Mouse (Mus musculus) ES-E14 (cell line): ENCODE measurements around the gene Ltb4r2. TPM values are rescaled to one million over a fixed set of nuclear protein-coding genes. Genes with fewer than 3 reads are reported as not detected.

Experiments
- DNase-seq: peaks from one replicate; pipeline ENCODE4 v3.0.0-alpha.2; 2013; ENCODE audit warnings: low read depth, low spot score
- H3K27ac ChIP-seq: 2 replicates; pipeline ENCODE4 v1.5.1; 2012; ENCODE audit warnings: low read depth, mild to moderate bottlenecking, low read length, moderate library complexity, mixed read lengths; ENCODE audit not compliant: poor library complexity, insufficient read depth, severe bottlenecking
- H3K36me3 ChIP-seq: 2 replicates; pipeline ENCODE4 v1.6.1; 2012; ENCODE audit warnings: mild to moderate bottlenecking, low read length, moderate library complexity, mixed read lengths; ENCODE audit not compliant: control insufficient read depth, poor library complexity, insufficient read depth, severe bottlenecking
- H3K4me1 ChIP-seq, 2 experiments: fragments of 150-350 bp in 1 of 2; sonication (generic) in 1 of 2; 2 replicates each; pipeline ENCODE4 v1.6.1; 2012; ENCODE audit warnings: low read length in 2 of 2, mild to moderate bottlenecking in 1 of 2, mixed read lengths in 1 of 2; ENCODE audit not compliant: control insufficient read depth in 2 of 2, insufficient read depth in 2 of 2, poor library complexity in 1 of 2
- H3K4me3 ChIP-seq, 2 experiments: fragments of 150-350 bp in 1 of 2; sonication (generic) in 1 of 2; 2 replicates each; pipeline ENCODE4 v1.5.1; 2012; ENCODE audit warnings: low read length in 2 of 2, low read depth in 1 of 2, mild to moderate bottlenecking in 1 of 2, mixed read lengths in 1 of 2; ENCODE audit not compliant: insufficient read depth in 1 of 2, poor library complexity in 1 of 2, severe bottlenecking in 1 of 2
- H3K9ac ChIP-seq: 2 replicates; pipeline ENCODE4 v1.6.1; 2012; ENCODE audit warnings: low read depth, mild to moderate bottlenecking, low read length, mixed read lengths; ENCODE audit not compliant: poor library complexity, insufficient read depth, severe bottlenecking
- H3K9me3 ChIP-seq: fragments of 150-350 bp; sonication (generic); 2 replicates; pipeline ENCODE4 v1.6.1; 2012; ENCODE audit warnings: low read depth, mild to moderate bottlenecking, low read length; ENCODE audit not compliant: control insufficient read depth, insufficient read depth
- CHD2 ChIP-seq: IDR thresholded peaks from 2 replicates; pipeline ENCODE4 v1.6.1; 2014; ENCODE audit warnings: mild to moderate bottlenecking, low read depth, low read length, inconsistent platforms
- HCFC1 ChIP-seq: IDR thresholded peaks from 2 replicates; pipeline ENCODE4 v1.6.1; 2012; ENCODE audit warnings: low read length, inconsistent platforms, borderline replicate concordance; ENCODE audit not compliant: insufficient read depth
- MAFK ChIP-seq: IDR thresholded peaks from 2 replicates; pipeline ENCODE4 v1.6.1; 2014; ENCODE audit warnings: mild to moderate bottlenecking, low read depth, low read length, inconsistent platforms; ENCODE audit not compliant: insufficient read depth
- ZC3H11A ChIP-seq: IDR thresholded peaks from 2 replicates; pipeline ENCODE4 v1.6.1; 2012; ENCODE audit warnings: low read depth, mild to moderate bottlenecking, inconsistent platforms, low read length, borderline replicate concordance
- ZNF384 ChIP-seq: IDR thresholded peaks from 2 replicates; pipeline ENCODE4 v1.6.1; 2012; ENCODE audit warnings: low read depth, low read length, inconsistent platforms
- in situ Hi-C, 2 experiments: fragments of 600-800 bp; cut with MboI; formaldehyde crosslinking; loops; one replicate each; pipeline ENCODE4 v1.15.1; 2025; ENCODE audit warnings: low sequenced_read_pairs in 2 of 2, inconsistent platforms in 1 of 2; ENCODE audit not compliant: unreplicated experiment in 2 of 2
- total RNA-seq: library from RNA; depleted of rRNA; stranded (reverse); fragments of 300-350 nt; gene quantifications from 2 replicates; pipeline ENCODE4 v1.2.3, GENCODE M21; 2012; rRNA removed

The Ltb4r2 gene
- 1.5 and 7.1 TPM in 2 replicates for total RNA-seq

DNA sequence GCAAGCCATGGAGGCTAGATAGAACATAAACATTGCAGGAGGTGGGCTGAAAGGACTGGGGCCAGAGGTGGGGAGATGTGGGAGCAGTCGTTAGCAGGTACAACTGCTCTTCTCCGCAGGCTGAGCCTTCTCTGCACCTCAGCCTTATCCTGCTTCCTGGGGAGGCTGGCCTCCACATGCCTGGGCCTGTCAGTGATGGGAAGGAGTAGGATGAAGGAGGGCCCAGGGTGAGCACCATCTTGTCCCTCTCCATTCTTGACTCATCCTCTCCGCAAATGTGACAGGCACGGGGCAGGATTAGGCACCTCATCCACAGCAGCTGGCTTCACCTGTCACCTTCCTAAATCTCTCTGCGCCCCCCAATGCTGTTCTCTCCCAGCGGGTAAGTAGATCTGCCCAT is at the start of gene Ltb4r2:
Gene Ltb4r2, plus strand, starts transcription at position 266 of the 400 bp plus-strand sequence.
- peaks cover 2% of the 10 kb centered on the region; the same call in 1 of the 2 replicates for H3K36me3 ChIP-seq

DNA sequence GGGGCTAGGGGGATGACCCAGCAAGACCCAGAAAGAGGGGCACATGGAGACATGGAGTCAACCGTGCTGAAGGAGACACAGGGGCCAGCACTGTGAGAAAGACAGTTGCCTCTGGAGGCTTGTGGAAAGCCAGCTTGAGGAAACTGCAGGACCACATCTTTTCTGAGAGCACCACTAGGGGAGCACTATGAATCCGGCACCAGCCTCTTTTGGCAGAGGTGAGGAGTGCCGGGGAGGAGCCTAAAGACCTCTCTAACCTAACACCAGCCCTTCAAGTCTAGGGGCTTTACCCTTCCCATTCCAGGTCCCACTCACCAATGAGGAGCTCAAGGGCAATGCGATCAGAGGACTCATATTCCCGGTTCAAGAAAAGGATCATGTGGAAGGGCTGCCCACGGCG is 49.4 kb upstream of the Ltb4r2 start:
- H3K9ac ChIP-seq = no peak overlapping the region
- DNase-seq = no peak
- in situ Hi-C loops = no loop called here
- no peaks in the 10 kb centered on the region for H3K9me3 ChIP-seq
- peaks cover 8% of the 10 kb centered on the region for H3K36me3 ChIP-seq
- peaks cover 14 to 43% of the 10 kb centered on the region in 2 experiments for H3K4me1 ChIP-seq
- TF ChIP-seq ZC3H11A (no peak), HCFC1 (no peak), ZNF384 (no peak), CHD2 (no peak), MAFK (no peak)
- H3K27ac ChIP-seq = no peak overlapping the region
- H3K4me3 ChIP-seq = peak overlapping the region; percentile 0 to 30; a peak in 1 of 4 replicates

More for the DNA sequence above, at the start of gene Ltb4r2:
- no peak within 1 kb of the TSS for H3K27ac ChIP-seq
- H3K9ac ChIP-seq = peak within 1 kb of the TSS; percentile 43
- in situ Hi-C loops = no loop called here
- H3K4me1 ChIP-seq = peaks cover 0 to 4% of the 10 kb centered on the region in 2 experiments; a peak in 1 of 4 replicates
- TF ChIP-seq ZNF384 (no peak), CHD2 (no peak), HCFC1 (no peak), MAFK (no peak), ZC3H11A (no peak)
- no peaks in the 10 kb centered on the region for H3K9me3 ChIP-seq
- peak within 1 kb of the TSS; percentile 60 to 65 for H3K4me3 ChIP-seq
- no peak for DNase-seq

DNA sequence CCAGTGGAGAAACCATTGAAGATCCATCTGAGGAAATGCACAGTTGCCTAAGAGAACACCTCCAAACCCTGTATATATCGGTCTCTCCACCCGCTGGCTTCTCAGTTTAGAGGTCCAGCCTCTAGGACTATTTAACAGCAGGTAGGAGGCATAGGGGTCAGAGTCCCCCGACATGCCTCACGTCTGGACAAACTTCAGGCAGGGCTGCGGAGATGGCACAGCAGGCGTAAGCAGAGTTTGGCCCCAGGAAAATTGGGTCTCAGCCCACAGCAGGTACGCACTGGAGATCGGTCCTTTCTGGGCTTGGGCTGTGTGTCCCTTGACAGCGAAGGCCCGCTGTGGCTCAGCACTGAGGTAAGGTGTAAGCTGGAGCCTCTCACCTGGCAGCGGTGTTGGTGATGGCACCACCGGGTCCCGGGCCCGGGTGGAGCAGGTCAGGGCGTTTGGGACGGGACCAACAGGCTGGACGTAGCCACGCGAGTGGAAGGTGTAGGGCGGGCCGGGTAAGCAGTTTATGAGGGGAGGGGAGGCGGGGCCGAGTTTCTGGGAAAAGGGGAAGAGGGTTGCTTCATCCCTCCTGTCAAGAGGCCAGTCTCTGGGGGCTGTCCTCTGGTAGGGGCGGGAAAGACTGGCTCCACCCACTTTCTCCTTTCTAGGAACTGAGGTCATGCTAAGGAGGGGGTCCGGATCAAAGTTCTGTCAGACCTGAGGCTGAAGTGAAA is 48.1 kb upstream of the Ltb4r2 start:
- DNase-seq = peak; percentile 47
- Histone ChIP-seq H3K9me3 (no peaks in the 10 kb centered on the region), H3K4me3 (peak overlapping the region; percentile 54 to 57), H3K36me3 (peaks cover 19% of the 10 kb centered on the region), H3K27ac (no peak overlapping the region), H3K9ac (no peak overlapping the region), H3K4me1 (peaks cover 14 to 43% of the 10 kb centered on the region in 2 experiments)
- in situ Hi-C loops = no loop called here
- TF ChIP-seq ZNF384 (no peak), HCFC1 (no peak), CHD2 (no peak)

DNA sequence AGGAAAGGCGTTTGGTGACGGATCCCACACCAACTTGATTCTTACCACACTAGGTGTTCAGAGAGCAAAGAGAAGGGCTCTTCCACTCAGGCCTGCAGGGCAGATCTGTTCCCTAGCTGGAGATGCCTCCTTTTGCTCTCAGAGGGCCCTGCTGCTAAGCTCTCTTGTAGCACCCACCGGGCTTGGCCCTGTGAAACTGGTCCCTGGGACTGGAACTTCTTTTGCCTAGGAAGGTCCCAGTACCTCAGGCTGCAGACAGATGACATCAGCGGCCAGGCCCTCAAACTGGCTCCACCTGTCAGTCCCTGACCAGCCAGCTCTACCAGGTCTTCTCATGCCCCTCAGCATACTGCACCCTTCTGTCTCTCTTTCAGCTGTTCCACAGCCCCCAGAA is 47.5 kb upstream of the Ltb4r2 start, which contains the start of gene Tgm1:
Gene Tgm1, minus strand, starts transcription at position 198 of the 394 bp plus-strand sequence.
- H3K4me3 ChIP-seq = peak within 1 kb of the TSS; percentile 54 to 57
- TF ChIP-seq ZC3H11A = no peak
- no peak for TF ChIP-seq ZNF384
- TF ChIP-seq MAFK = no peak
- TF ChIP-seq HCFC1 = no peak
- no peak for TF ChIP-seq CHD2
- peaks cover 14 to 40% of the 10 kb centered on the region in 2 experiments for H3K4me1 ChIP-seq
- peaks cover 25% of the 10 kb centered on the region for H3K36me3 ChIP-seq
- no peak within 1 kb of the TSS for H3K9ac ChIP-seq
- no peak within 1 kb of the TSS for H3K27ac ChIP-seq
- in situ Hi-C loops = no loop called here
- no peak for DNase-seq
- no peaks in the 10 kb centered on the region for H3K9me3 ChIP-seq
